Mouse (Mus musculus) heart, postnatal 0 days (tissue): ENCODE measurements at regions not wholly inside any gene's neighbourhood (a gene's known extent, or its start where the extent isn't known, plus 50 kb on each side); places are given as distances from the start of the nearest gene placed in this dataset.

Experiments used
- ATAC-seq: fragments of 200-750 bp; cut with Nextera tagmentation; 2 replicates; pipeline ENCODE4 v1.8.0; 2017; ENCODE audit warnings: low read depth, moderate number of reproducible peaks, moderate library complexity; ENCODE audit not compliant: insufficient read depth
- DNase-seq: peaks from one replicate; pipeline ENCODE4 v3.0.0-alpha.2; 2016; ENCODE audit warnings: low spot score
- H3K27ac ChIP-seq: fragments of 300-500 bp; sonication (generic); 2 replicates; pipeline ENCODE4 v1.5.1; 2014; ENCODE audit warnings: low read depth, mild to moderate bottlenecking
- H3K27me3 ChIP-seq: fragments of 300-500 bp; sonication (generic); 2 replicates; pipeline ENCODE4 v1.6.1; 2014; ENCODE audit warnings: low read length, mixed read lengths; ENCODE audit not compliant: control insufficient read depth, insufficient read depth
- H3K36me3 ChIP-seq: fragments of 300-500 bp; sonication (generic); replicated peaks from 2 replicates; pipeline ENCODE4 v1.6.1; 2014; ENCODE audit warnings: low read length, mixed read lengths; ENCODE audit not compliant: control insufficient read depth, insufficient read depth
- H3K4me1 ChIP-seq: fragments of 300-500 bp; sonication (generic); 2 replicates; pipeline ENCODE4 v1.6.1; 2014; ENCODE audit warnings: antibody characterized with exemption; ENCODE audit not compliant: control insufficient read depth, insufficient read depth
- H3K4me2 ChIP-seq: fragments of 300-500 bp; sonication (generic); 2 replicates; pipeline ENCODE4 v1.6.1; 2014; ENCODE audit warnings: low read depth, mild to moderate bottlenecking, low read length, moderate library complexity
- H3K4me3 ChIP-seq: fragments of 300-500 bp; sonication (generic); 2 replicates; pipeline ENCODE4 v1.5.1; 2014; ENCODE audit warnings: low read depth, low read length
- H3K9ac ChIP-seq: fragments of 300-500 bp; sonication (generic); replicated peaks from 2 replicates; pipeline ENCODE4 v1.6.1; 2014; ENCODE audit warnings: low read depth, low read length, mixed read lengths
- H3K9me3 ChIP-seq: fragments of 300-500 bp; sonication (generic); replicated peaks from 2 replicates; pipeline ENCODE4 v1.6.1; 2016; ENCODE audit warnings: low read length; ENCODE audit not compliant: control insufficient read depth
- CTCF ChIP-seq: IDR thresholded peaks from 2 replicates; pipeline ENCODE4 v1.5.1; 2016; ENCODE audit warnings: antibody characterized with exemption, control low read depth, low read depth
- EP300 ChIP-seq: IDR thresholded peaks from 2 replicates; pipeline ENCODE4 v1.6.1; 2016; ENCODE audit warnings: antibody characterized with exemption, low read depth
- WGBS: fragments of 180-500 bp; shearing (Covaris S2); extraction: QIAGEN DNeasy Blood & Tissue Kit; methylation state at CpG from one replicate; pipeline ENCODE4 v1.1.7; 2014; 5-methylcytosine and 5-hydroxymethylcytosine counted together

- no peak for TF ChIP-seq CTCF
- TF ChIP-seq EP300, result no peak
- Histone ChIP-seq H3K4me2 (no peak overlapping the region), H3K27me3 (peaks cover 44% of the 10 kb centered on the region), H3K9ac (no peak overlapping the region), H3K27ac (no peak overlapping the region), H3K9me3 (no peaks in the 10 kb centered on the region), H3K4me1 (peaks cover 18% of the 10 kb centered on the region), H3K36me3 (no peaks in the 10 kb centered on the region), H3K4me3 (no peak overlapping the region)
- ATAC-seq (no peak), DNase-seq (no peak)
- WGBS, result 57% methylated on average over 8 of the region's 8 CpGs
Measured at GRCm38 (mm10) chr11:117416984-117417670, 67.0 kb upstream of the Gm11733 start.

GRCm38 (mm10) chr11:117417959-117418574 lies 66.1 kb upstream of the Gm11733 start:
- H3K4me3 ChIP-seq, result no peak overlapping the region
- H3K4me2 ChIP-seq, result no peak overlapping the region
- H3K27ac ChIP-seq, result no peak overlapping the region
- H3K36me3 ChIP-seq, result no peaks in the 10 kb centered on the region
- TF ChIP-seq EP300, result no peak
- TF ChIP-seq CTCF, result no peak
- no peak overlapping the region for H3K9ac ChIP-seq
- no peaks in the 10 kb centered on the region for H3K9me3 ChIP-seq
- H3K4me1 ChIP-seq, result peaks cover 18% of the 10 kb centered on the region
- no peak for DNase-seq
- no peak for ATAC-seq
- 75% methylated on average over 9 of the region's 9 CpGs for WGBS
- H3K27me3 ChIP-seq, result peaks cover 37% of the 10 kb centered on the region

- Histone ChIP-seq H3K9ac (no peak overlapping the region), H3K4me1 (peaks cover 18% of the 10 kb centered on the region), H3K27ac (no peak overlapping the region), H3K4me3 (no peak overlapping the region), H3K4me2 (no peak overlapping the region), H3K27me3 (peaks cover 28% of the 10 kb centered on the region), H3K36me3 (no peaks in the 10 kb centered on the region), H3K9me3 (no peaks in the 10 kb centered on the region)
- DNase-seq (no peak), ATAC-seq (peak; percentile 61)
- 35% methylated on average over 3 of the region's 3 CpGs for WGBS
- TF ChIP-seq EP300, result no peak
- no peak for TF ChIP-seq CTCF
Measured at GRCm38 (mm10) chr11:117418939-117419338, 65.2 kb upstream of the Gm11733 start.

GRCm38 (mm10) chr11:117419351-117419969 lies 64.7 kb upstream of the Gm11733 start:
- H3K4me2 ChIP-seq, result no peak overlapping the region
- 81% methylated on average over 9 of the region's 9 CpGs for WGBS
- no peak overlapping the region for H3K9ac ChIP-seq
- no peaks in the 10 kb centered on the region for H3K9me3 ChIP-seq
- no peak overlapping the region for H3K4me3 ChIP-seq
- TF ChIP-seq CTCF (no peak), EP300 (no peak)
- H3K27me3 ChIP-seq, result peaks cover 23% of the 10 kb centered on the region
- DNase-seq, result no peak
- H3K36me3 ChIP-seq, result no peaks in the 10 kb centered on the region
- H3K4me1 ChIP-seq, result peaks cover 18% of the 10 kb centered on the region
- no peak overlapping the region for H3K27ac ChIP-seq
- no peak for ATAC-seq

- no peak for ATAC-seq
- Histone ChIP-seq H3K9ac (no peak overlapping the region), H3K27me3 (no peaks in the 10 kb centered on the region), H3K36me3 (no peaks in the 10 kb centered on the region), H3K4me1 (peaks cover 19% of the 10 kb centered on the region), H3K4me2 (no peak overlapping the region), H3K4me3 (no peak overlapping the region), H3K9me3 (no peaks in the 10 kb centered on the region), H3K27ac (no peak overlapping the region)
- WGBS, result 86% methylated on average over 6 of the region's 6 CpGs
- DNase-seq, result no peak
- peak; percentile 9; the same call in 1 of the 2 replicates for TF ChIP-seq CTCF
- TF ChIP-seq EP300, result no peak
Measured at GRCm38 (mm10) chr11:117422713-117423112, 61.5 kb upstream of the Gm11733 start.
